Comparison of ENCODE assay signal across 18 mouse cellular contexts in genomic region chr1:92064307-92064706, GRCm38 (mm10).
DNase-seq lines count a peak whose midpoint lies in the region; ATAC-seq and TF ChIP-seq lines count a peak whose summit lies in the region.
"Had no signal": no experiment of that assay in that cellular context is flagged by ENCODE, and none has a peak within 500 bp of the region (broad histone marks: within the 10 kb centered on the region; RNA-seq: fewer than 3 reads in every experiment).

No protein-coding gene starts in this region.

- no peak for TF ChIP-seq CTCF in heart, adult 2 months (IDR thresholded peaks at IDR 0.05)

- peak; percentile 97 for ATAC-seq in inflammation-experienced regulatory T-cells, adult 6 months
- ATAC-seq: forebrain, postnatal 0 days; intestine, embryonic 16.5 days; liver, embryonic 12.5 days; midbrain, embryonic 16.5 days had no signal

- TF ChIP-seq POLR2A in heart, adult 2 months (IDR thresholded peaks at IDR 0.05; ENCODE audit: insufficient read depth, low read depth, low read length) = no peak

- H3K27ac ChIP-seq in heart, adult 2 months = no peak overlapping the region
- H3K27ac ChIP-seq: embryonic facial prominence, embryonic 13.5 days; heart, embryonic 15.5 days; kidney, embryonic 15.5 days; left cerebral cortex, adult 2 months; liver, embryonic 12.5 days had no signal

- H3K4me1 ChIP-seq in heart, adult 2 months (ENCODE audit: control insufficient read depth, insufficient read depth, low read length) = peaks cover 3% of the 10 kb centered on the region; the same call in 1 of the 2 replicates

- H3K4me3 ChIP-seq in heart, adult 2 months = no peak overlapping the region
- H3K4me3 ChIP-seq: embryonic facial prominence, embryonic 13.5 days; heart, embryonic 15.5 days; kidney, embryonic 15.5 days; left cerebral cortex, adult 2 months; liver, embryonic 12.5 days had no signal

- DNase-seq in thymus, postnatal 0 days (ENCODE audit: low spot score) = peak; percentile 37
- no peak for DNase-seq in thymus, adult 18-20 months
- peak; percentile 66 to 71 for DNase-seq in CD8-positive naive resting alpha-beta T cell, adult 2 months (ENCODE audit: low read depth in 2 of 2, low spot score in 2 of 2)
- DNase-seq in heart, adult 8-10 months (ENCODE audit: low spot score) = no peak
- DNase-seq in heart, adult 2 months = no peak
- no peak for DNase-seq in adrenal gland, postnatal 36 days
- DNase-seq: cerebellum, adult 9-10 months; forebrain, postnatal 0 days; heart, adult 11 months; thymus, postnatal 36 days had no signal

- TF ChIP-seq EP300 in heart, adult 2 months (IDR thresholded peaks at IDR 0.05; ENCODE audit: insufficient read depth, low read depth, low read length) = no peak

- no peaks in the 10 kb centered on the region for H3K27me3 ChIP-seq in heart, adult 2 months (ENCODE audit: control insufficient read depth, insufficient read depth, low read length)
- H3K27me3 ChIP-seq: embryonic facial prominence, embryonic 13.5 days; heart, embryonic 15.5 days; kidney, embryonic 15.5 days; liver, embryonic 12.5 days had no signal

- H3K79me2 ChIP-seq in heart, adult 2 months (replicated peaks; ENCODE audit: control insufficient read depth, insufficient read depth, low read length) = no peaks in the 10 kb centered on the region; the same call in 1 of the 2 replicates

- WGBS in heart, adult 2 months = 76% methylated on average over 5 of the region's 5 CpGs

- no peaks in the 10 kb centered on the region for H3K36me3 ChIP-seq in heart, adult 2 months (ENCODE audit: control insufficient read depth, insufficient read depth, low read length)
- H3K36me3 ChIP-seq: embryonic facial prominence, embryonic 13.5 days; heart, embryonic 15.5 days; kidney, embryonic 15.5 days; liver, embryonic 12.5 days had no signal

- H3K9ac ChIP-seq in heart, adult 2 months (ENCODE audit: low read depth, low read length) = no peak overlapping the region
- H3K9ac ChIP-seq: embryonic facial prominence, embryonic 13.5 days; forebrain, postnatal 0 days; heart, embryonic 15.5 days; kidney, embryonic 15.5 days; liver, embryonic 12.5 days had no signal

- intact Hi-C loops in heart, adult 2 months (cut with DNase I) = no loop called here

Comparison
In these comparisons a context has a peak if more than half of its experiments do, and no peak if none do; other contexts are left out.
1. DNase-seq: peak in thymus, postnatal 0 days (single experiment) and CD8-positive naive resting alpha-beta T cell, adult 2 months (2 of 2); none in thymus, adult 18-20 months (0 of 2), heart, adult 8-10 months (single experiment), heart, adult 2 months (0 of 2) and adrenal gland, postnatal 36 days (0 of 2).